Mouse (Mus musculus) embryonic facial prominence, embryonic 11.5 days (tissue): ENCODE measurements around the gene Aff3. TPM values are rescaled to one million over a fixed set of nuclear protein-coding genes. Genes with fewer than 3 reads are reported as not detected.

ENCODE experiments used
- ATAC-seq: fragments of 200-750 bp; cut with Nextera tagmentation; replicated peaks from 2 replicates; pipeline ENCODE4 v1.8.0; 2017; ENCODE audit warnings: low read depth; ENCODE audit not compliant: insufficient number of reproducible peaks, low FRiP score, low TSS enrichment
- DNase-seq: peaks from one replicate; pipeline ENCODE4 v3.0.0-alpha.2; 2015; ENCODE audit warnings: low spot score
- H3K27ac ChIP-seq: fragments of 300-500 bp; sonication (generic); replicated peaks from 2 replicates; pipeline ENCODE4 v1.5.1; 2014; ENCODE audit warnings: mild to moderate bottlenecking, low read depth, low read length, control low read depth
- H3K27me3 ChIP-seq: fragments of 300-500 bp; sonication (generic); 2 replicates; pipeline ENCODE4 v1.6.1; 2014; ENCODE audit warnings: mild to moderate bottlenecking, low read length, moderate library complexity, mixed read lengths; ENCODE audit not compliant: control insufficient read depth, insufficient read depth
- H3K36me3 ChIP-seq: fragments of 300-500 bp; sonication (generic); replicated peaks from 2 replicates; pipeline ENCODE4 v1.6.1; 2014; ENCODE audit warnings: low read depth, mild to moderate bottlenecking, low read length, moderate library complexity, mixed read lengths; ENCODE audit not compliant: control insufficient read depth, insufficient read depth
- H3K4me1 ChIP-seq: fragments of 300-500 bp; sonication (generic); 2 replicates; pipeline ENCODE4 v1.6.1; 2014; ENCODE audit warnings: low read length, mixed read lengths; ENCODE audit not compliant: control insufficient read depth, insufficient read depth
- H3K4me2 ChIP-seq: fragments of 300-500 bp; sonication (generic); 2 replicates; pipeline ENCODE4 v1.6.1; 2014; ENCODE audit warnings: low read depth, mild to moderate bottlenecking, control low read depth, low read length, moderate library complexity
- H3K4me3 ChIP-seq: fragments of 300-500 bp; sonication (generic); 2 replicates; pipeline ENCODE4 v1.5.1; 2014; ENCODE audit warnings: low read depth, low read length, control low read depth
- H3K9ac ChIP-seq: fragments of 300-500 bp; sonication (generic); replicated peaks from 2 replicates; pipeline ENCODE4 v1.6.1; 2014; ENCODE audit warnings: mild to moderate bottlenecking, control low read depth, low read length
- H3K9me3 ChIP-seq: fragments of 300-500 bp; sonication (generic); replicated peaks from 2 replicates; pipeline ENCODE4 v1.6.1; 2016; ENCODE audit warnings: mild to moderate bottlenecking, low read length, inconsistent platforms, mixed read lengths; ENCODE audit not compliant: control insufficient read depth
- WGBS: fragments of 180-500 bp; shearing (Covaris S2); extraction: QIAGEN DNeasy Blood & Tissue Kit; methylation state at CpG from one replicate; pipeline ENCODE4 v1.1.7; 2014; 5-methylcytosine and 5-hydroxymethylcytosine counted together
- polyA plus RNA-seq: library from polyadenylated mRNA; unstranded; fragments of >200 nt; fragmentation: Nextera tagmentation; extraction: Ambion mirVana; gene quantifications from 2 replicates; pipeline ENCODE4 v1.2.1, GENCODE M21; 2014

The Aff3 gene
- polyA plus RNA-seq, 1 experiment from 2014 or later: 17.5 TPM

DNA sequence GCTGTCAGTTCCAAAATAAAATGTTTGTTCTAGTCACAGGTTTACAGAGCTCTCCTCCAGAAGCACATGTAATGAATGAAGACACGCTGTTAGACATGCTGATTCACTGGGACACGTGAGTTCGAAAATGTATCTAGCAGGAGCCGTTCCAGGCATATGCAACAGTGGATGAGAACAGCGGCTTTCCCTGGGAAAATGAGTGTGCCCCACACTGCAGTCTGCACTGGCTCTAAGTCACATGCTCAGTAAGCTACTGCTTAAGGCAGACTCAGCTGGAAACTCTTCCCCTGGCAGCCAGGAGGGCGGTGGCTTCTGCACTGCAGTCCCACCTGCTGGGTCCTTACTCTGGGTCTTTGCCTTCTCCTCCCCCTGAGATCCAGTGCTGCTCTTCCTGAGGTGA, 271.2 kb downstream of the Aff3 start:
- 46% methylated on average over 6 of the region's 6 CpGs for WGBS
- H3K9ac ChIP-seq: no peak overlapping the region
- ATAC-seq: 0 out of 2 replicates have a peak, but pooled peaks have one; percentile 50
- H3K4me3 ChIP-seq: no peak overlapping the region
- no peak overlapping the region for H3K27ac ChIP-seq
- peaks cover 6% of the 10 kb centered on the region; the same call in 1 of the 2 replicates for H3K4me1 ChIP-seq
- H3K4me2 ChIP-seq: no peak overlapping the region
- H3K9me3 ChIP-seq: no peaks in the 10 kb centered on the region
- H3K36me3 ChIP-seq: no peaks in the 10 kb centered on the region
- DNase-seq: peak; percentile 20
- no peaks in the 10 kb centered on the region for H3K27me3 ChIP-seq

DNA sequence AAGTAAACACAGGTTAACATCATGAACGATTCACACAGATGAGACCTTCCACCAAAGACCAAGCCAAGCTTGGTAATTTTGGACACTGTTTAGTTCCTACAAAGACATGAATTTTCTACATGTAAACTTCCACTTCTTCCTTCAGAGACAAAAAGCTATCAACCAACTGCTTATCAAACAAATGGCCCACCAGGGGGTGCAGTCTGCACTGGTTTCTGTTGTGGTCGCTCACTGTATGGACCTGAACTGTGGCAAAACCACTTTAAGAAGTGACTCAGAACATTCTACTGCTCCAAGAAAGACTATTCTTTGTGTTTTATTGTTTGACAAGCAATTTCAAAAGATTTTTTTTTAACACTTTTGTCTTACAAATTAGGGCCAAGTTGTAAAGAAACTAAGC, 271.8 kb downstream of the Aff3 start:
- Histone ChIP-seq H3K36me3 (no peaks in the 10 kb centered on the region), H3K4me2 (no peak overlapping the region), H3K27me3 (no peaks in the 10 kb centered on the region), H3K9ac (no peak overlapping the region), H3K4me3 (no peak overlapping the region), H3K9me3 (no peaks in the 10 kb centered on the region), H3K27ac (no peak overlapping the region), H3K4me1 (peaks cover 6% of the 10 kb centered on the region; the same call in 1 of the 2 replicates)
- WGBS: 40% methylated on average over 2 of the region's 2 CpGs
- ATAC-seq (0 out of 2 replicates have a peak, but pooled peaks have one; percentile 47), DNase-seq (peak; percentile 81)

DNA sequence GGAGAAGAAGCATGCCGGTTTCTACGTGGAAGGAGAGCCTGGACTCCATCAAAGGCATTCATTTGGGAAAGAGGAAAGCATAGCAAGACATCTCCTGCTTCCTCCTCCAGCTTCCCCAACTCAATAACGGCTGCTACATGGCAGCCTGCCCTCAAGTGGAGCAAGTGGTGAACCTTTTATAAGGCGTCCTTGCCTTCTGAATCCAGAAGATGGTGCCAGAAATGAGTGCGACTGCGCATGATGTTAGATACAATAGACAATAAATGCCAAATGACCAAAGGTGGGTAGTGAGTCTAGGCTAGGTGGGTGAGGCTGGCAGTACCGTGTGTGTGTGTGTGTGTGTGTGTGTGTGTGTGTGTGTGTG, 273.9 kb downstream of the Aff3 start:
- peaks cover 6% of the 10 kb centered on the region; the same call in 1 of the 2 replicates for H3K4me1 ChIP-seq

DNA sequence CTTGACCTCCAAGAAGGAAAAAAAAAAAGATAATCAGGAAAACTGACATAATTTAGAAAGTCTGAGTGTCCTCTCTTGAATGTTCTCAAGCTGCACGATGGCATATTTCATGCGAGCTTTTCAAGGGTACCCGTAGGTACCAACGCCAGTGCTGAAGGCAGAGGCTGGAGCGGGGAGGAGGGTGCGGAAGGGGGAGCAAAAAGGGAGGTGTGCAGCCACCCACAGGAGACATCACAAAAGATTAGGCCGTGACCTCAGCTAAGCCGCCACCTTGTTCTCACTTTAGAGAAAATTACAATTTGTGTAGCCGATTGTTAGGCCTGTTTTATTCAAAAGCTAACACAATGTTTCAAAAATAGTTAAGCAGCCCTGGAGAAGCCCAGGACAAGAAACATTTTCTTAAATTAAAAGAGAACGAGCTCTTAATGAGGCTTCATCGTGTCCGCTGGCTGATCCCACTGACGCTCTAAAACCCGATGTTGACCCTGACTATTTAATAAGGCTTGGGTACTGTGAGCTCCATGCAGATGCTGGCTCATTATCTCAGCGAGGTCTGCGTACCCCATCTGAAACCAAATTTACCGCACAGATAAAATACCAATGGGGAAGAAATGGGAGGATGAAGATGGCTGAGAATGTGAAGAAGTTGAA, 274.4 kb downstream of the Aff3 start:
- WGBS: 69% methylated on average over 17 of the region's 17 CpGs
- H3K27me3 ChIP-seq: no peaks in the 10 kb centered on the region
- H3K4me3 ChIP-seq: no peak overlapping the region
- H3K36me3 ChIP-seq: no peaks in the 10 kb centered on the region
- no peak for ATAC-seq
- no peaks in the 10 kb centered on the region for H3K9me3 ChIP-seq
- no peak for DNase-seq
- peaks cover 6% of the 10 kb centered on the region; the same call in 1 of the 2 replicates for H3K4me1 ChIP-seq
- no peak overlapping the region for H3K27ac ChIP-seq
- no peak overlapping the region for H3K9ac ChIP-seq
- no peak overlapping the region for H3K4me2 ChIP-seq

More for the DNA sequence above, 273.9 kb downstream of the Aff3 start:
- Histone ChIP-seq H3K9ac (no peak overlapping the region), H3K9me3 (no peaks in the 10 kb centered on the region), H3K4me2 (no peak overlapping the region), H3K27ac (no peak overlapping the region), H3K36me3 (no peaks in the 10 kb centered on the region), H3K4me3 (no peak overlapping the region), H3K27me3 (no peaks in the 10 kb centered on the region)
- DNase-seq: peak; percentile 41
- no peak for ATAC-seq
- WGBS: 76% methylated on average over 7 of the region's 7 CpGs

DNA sequence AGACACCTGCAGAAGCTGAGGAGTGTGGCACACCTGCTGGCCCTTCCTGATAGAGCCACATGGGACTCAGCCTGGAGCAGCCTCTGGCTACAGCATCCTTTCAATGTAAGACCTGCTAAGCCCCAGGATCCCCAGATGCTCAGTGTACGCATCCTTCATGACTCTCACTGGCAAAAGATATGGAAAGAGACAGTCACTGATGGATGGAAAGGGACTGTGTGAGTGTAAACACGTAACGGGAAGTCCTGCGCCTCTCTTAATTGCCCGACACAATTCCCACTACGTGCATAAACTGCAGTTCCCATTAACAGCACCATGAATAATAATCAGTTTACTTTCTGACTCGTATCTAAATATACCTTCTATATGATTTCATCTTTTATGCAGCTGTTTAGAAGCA, 275.2 kb downstream of the Aff3 start:
- Histone ChIP-seq H3K36me3 (no peaks in the 10 kb centered on the region), H3K27ac (no peak overlapping the region), H3K4me2 (no peak overlapping the region), H3K9ac (no peak overlapping the region), H3K4me1 (peaks cover 5% of the 10 kb centered on the region; the same call in 1 of the 2 replicates), H3K9me3 (no peaks in the 10 kb centered on the region), H3K4me3 (no peak overlapping the region), H3K27me3 (no peaks in the 10 kb centered on the region)
- WGBS: 76% methylated on average over 7 of the region's 7 CpGs
- ATAC-seq (no peak), DNase-seq (no peak)

DNA sequence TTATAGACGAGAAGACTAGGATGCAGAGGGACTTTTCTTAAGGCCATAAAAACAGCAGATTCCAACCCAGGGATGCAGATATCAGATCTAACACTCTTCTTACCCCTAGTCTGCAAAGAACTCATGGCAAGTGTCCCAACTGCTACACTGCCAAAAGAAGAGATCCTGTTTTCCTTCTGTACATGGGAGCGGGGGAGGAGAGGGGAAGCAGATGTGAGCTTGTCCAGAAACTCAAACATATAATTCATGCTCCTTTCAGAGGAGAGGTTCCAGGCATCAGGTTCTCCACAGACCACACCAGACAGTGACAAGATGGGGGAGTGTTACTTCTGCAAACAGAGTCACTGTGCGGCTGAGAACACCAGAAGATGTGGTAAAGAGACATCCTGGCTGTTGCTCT, 276.3 kb downstream of the Aff3 start:
- Histone ChIP-seq H3K4me3 (no peak overlapping the region), H3K27ac (no peak overlapping the region), H3K4me1 (0 out of 2 replicates have a peak, but pooled peaks cover 2% of the 10 kb centered on the region), H3K9ac (no peak overlapping the region), H3K9me3 (no peaks in the 10 kb centered on the region), H3K36me3 (no peaks in the 10 kb centered on the region), H3K4me2 (no peak overlapping the region), H3K27me3 (no peaks in the 10 kb centered on the region)
- DNase-seq (no peak), ATAC-seq (no peak)
- 73% methylated on average over 3 of the region's 3 CpGs for WGBS

DNA sequence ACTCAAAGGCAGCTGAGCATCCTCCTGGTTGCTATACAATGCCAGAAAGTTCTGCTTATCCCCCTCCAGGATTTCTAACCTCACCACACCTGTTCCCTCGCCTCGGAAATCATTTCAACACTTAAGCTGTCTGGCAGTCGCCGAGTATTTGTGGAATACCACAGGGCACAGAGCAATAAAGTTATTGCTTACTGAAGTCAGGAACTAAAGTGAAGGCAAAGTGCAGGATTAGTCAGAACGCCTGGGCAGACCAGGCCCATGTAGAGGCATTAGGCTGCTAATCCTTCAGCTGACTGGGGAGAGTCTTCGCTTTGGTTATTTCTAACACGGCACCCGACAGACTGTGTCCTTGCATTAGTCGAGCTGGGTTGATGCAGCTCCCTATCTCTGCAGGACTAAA, 277.3 kb downstream of the Aff3 start:
- WGBS: 54% methylated on average over 9 of the region's 9 CpGs

DNA sequence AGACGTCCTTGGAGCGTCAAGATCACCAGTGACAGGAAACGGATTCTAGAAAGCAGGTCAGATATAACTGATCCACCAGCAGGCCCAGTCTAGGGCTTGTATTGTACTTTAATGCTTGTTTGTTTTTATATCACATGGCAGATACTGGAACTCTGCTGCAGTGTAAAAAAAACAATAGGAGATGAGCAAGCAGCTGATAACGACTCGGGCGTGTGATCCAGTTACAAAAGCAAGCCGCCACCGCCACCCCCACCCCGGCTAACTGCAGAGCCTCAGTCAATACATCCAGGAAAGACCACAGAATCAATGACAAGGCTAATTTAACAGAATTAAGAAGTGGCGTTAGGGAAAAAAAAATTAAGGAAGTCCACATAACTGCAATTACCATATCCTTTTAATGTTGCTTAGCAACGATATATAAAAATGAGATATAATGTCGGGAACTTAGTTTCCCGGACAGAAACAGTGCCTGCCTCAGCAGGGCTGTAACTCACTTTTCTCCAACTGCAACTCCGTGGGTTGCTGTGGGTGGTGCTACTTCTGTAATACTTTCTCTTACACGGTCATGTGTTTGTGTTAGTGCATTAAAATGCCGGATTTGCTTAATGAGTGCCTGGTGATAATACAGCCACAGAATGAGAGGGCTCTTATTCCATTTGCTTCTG, 280.2 kb downstream of the Aff3 start:
- H3K36me3 ChIP-seq: no peaks in the 10 kb centered on the region
- H3K27me3 ChIP-seq: no peaks in the 10 kb centered on the region
- DNase-seq: no peak
- no peaks in the 10 kb centered on the region for H3K9me3 ChIP-seq
- ATAC-seq: no peak
- WGBS: 58% methylated on average over 16 of the region's 16 CpGs
- no peak overlapping the region for H3K27ac ChIP-seq
- no peak overlapping the region for H3K4me2 ChIP-seq
- no peaks in the 10 kb centered on the region for H3K4me1 ChIP-seq
- no peak overlapping the region for H3K9ac ChIP-seq
- no peak overlapping the region for H3K4me3 ChIP-seq

More for the DNA sequence above, 277.3 kb downstream of the Aff3 start:
- H3K9ac ChIP-seq: no peak overlapping the region
- ATAC-seq (no peak), DNase-seq (no peak)
- H3K4me1 ChIP-seq: 0 out of 2 replicates have a peak, but pooled peaks cover 2% of the 10 kb centered on the region
- no peak overlapping the region for H3K4me2 ChIP-seq
- no peak overlapping the region for H3K27ac ChIP-seq
- no peaks in the 10 kb centered on the region for H3K27me3 ChIP-seq
- H3K4me3 ChIP-seq: no peak overlapping the region
- no peaks in the 10 kb centered on the region for H3K9me3 ChIP-seq
- H3K36me3 ChIP-seq: no peaks in the 10 kb centered on the region
